Mouse (Mus musculus) layer of hippocampus, adult 8-10 months (tissue): ENCODE data around the gene Ephb1. TPM values are rescaled to one million over a fixed set of nuclear protein-coding genes. Genes with fewer than 3 reads are reported as not detected.

ENCODE experiments used
- DNase-seq, 2 experiments: peaks; one replicate each; pipeline ENCODE4 v3.0.0; 2022; ENCODE audit warnings: low spot score in 2 of 2
- total RNA-seq, 4 experiments: library from RNA; stranded (reverse); gene quantifications; 2 replicates each; pipeline ENCODE4 v1.2.4; 2022

Gene Ephb1
- total RNA-seq, 4 experiments from 2014 or later, result 24.9 to 28.9 (median 26.9) TPM

DNA sequence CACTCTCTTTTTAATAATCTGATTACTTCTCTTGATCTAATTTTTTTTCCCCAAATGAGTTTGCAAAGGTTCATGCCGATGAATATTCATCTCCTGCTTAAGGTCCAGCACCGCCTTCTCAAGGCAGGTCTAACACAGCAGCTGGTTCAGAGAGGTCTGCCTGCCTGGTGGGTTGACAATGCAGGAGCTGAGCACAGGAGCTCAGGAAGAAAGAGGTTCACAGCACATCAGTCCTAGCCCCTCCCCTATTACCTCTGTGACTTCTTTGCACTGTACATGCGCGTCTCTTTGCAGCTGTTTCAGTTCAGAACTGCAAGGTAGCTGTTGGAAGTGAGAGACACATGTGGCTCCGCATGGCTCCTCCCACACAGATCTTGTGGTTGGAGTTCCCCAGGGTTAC lies 281.1 kb downstream of the Ephb1 start:
- DNase-seq, result no peak

DNA sequence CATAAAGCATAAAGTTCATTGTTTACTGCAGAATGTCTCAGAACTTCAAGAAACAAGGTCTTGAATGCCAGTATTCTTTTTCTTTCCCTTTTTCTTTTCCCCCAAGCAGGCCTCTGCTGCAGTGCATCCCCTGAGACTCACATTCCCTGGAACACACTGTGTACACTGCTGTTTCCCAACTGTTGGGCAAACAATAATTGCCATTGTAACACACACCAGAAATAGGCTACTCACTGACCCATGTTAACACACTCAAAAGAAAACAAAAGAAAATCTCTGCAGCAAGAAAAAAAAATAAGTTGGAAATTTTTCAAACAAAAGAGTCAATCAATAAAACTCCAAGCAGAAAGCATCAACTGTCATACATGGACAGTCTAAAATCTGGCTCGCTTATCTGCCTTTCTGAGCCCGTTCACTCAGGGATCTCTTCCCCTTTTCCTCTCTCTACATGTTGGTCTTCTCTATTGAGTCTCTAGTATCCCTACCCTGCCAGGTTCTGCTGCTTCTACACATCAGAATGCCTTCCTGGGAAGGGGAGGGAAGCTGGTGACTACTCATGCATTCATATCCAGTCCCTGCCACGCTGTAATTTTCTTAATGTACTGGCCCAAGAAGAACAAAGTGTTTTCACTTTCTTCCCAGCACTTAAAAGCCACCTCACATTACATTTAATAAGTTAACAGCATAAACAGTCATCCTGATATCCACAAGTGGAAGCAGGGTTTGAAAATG lies 285.2 kb downstream of the Ephb1 start:
- no peak for DNase-seq

DNA sequence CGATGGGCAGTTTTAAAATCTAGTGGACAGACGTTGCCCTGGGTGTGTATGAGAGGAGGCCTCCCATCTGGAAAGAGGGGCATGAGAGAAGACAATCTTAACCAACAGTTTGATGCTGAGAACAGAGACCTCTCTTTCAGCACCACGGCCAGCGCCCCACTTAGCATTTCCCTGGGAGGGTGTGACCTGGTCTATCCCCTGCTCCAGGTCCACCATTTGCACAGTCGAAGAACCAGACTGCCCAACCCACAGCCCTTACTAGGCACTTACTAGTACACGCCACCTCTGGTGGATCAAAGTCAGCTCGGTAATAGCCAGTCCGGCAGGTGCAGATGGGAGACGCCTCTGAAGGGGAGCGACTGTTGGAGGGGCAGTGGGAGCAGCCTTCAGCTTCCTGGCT lies 287.9 kb downstream of the Ephb1 start:
- DNase-seq, result no peak

DNA sequence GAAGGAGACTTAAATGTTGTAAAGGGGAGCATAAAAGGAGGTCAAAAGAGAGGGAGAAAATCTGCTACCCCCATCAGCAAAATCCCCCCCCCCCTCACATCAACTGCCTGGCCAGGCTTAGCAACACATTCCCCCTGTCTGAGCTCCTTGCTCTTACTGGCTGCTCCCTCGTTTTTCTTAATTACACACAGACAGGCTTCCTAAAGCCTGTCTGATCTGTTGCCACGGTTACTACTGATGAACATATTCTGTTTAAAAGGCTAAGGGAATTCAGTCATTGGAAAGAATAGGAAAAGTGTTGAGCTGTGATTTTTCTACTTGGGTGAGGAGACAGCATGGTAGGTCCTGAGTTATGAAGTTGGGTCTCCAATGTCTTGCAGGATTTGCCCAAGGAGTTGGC lies 308.6 kb downstream of the Ephb1 start:
- no peak for DNase-seq

DNA sequence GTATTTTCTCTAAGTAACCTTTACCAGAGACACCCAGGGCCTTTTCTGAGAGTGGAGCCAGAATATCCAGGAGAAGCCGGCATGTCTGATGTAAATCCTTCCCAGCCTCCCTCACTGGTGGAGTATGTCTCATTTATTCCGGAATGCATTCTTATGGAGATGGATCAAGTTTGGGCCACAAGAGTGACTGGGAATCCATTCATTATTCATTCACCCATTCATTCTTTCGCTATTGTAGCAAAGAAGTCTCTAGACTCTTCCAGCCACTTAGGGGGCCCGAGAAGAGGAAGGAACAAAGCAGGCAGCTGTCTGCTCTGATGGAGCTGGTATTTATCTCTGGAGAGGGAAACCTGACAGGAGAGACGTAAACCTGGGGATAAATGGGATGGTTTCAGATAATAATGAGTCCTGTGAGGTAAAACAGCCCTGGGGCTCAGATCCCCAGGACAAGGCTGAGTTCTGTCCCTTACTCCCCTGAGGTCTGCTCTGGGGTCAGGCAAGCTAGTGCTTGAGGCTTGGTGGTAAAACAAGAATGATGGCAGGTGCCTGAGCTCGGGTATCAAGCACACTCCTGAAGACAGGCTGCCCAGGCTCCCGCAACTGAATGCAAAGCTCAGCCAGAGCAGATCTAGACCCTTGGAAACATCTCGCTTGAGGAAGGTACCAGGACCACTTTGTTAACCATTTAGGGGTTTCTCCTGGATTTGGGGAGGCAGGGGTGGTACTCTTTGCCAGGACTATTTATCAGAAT lies 309.2 kb downstream of the Ephb1 start:
- DNase-seq, result no peak

DNA sequence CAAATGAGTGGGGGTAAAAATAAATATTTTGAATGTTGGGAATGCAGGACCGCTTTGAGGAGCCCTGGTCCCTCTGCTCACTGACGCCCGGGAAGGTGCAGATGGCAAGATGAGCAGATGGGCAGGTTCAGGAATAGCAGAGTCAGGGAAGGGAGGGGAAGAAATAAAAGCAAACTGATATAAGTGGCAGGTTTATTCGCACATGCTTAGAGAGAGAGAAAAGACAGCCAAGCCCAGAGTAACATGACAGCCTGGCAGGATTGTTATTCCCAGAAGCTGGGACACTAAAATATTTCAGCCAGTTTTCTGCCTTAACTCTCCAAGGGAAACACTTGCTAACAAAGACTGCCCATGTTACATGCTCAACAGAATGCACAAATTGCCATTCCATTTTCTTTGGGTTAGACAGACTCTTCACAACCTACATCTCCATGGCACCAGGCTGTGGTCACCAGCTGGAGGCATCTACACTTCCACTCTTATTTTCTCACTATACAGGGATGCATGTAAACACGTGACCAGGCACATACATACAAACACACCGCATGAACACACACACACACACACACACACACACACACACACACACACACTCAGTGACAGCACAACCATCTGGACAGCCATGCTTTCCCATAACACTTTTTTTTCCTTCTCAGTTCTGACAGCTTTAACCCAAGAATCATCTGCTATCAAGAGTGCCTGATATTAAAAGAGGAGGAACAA lies 315.3 kb downstream of the Ephb1 start:
- no peak for DNase-seq

DNA sequence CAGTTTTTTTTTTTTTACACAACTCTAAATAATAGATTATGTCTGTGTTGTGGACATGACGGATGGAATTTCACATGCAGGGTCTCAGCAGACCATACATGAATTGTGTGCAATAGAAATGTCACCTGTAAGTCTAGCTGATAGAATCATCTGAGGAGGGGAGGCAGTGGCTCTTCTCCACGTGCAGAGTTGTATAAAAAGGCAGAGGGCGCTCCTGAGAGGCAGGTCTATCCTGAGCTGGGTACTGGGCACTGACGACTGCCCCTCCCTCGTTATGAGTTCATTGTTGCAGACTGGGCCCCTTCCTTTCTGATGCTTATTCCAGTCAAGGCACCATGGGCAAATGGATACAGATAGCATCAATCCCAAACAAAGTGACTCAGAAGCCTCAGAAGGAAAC lies 318.4 kb downstream of the Ephb1 start:
- DNase-seq, result no peak

DNA sequence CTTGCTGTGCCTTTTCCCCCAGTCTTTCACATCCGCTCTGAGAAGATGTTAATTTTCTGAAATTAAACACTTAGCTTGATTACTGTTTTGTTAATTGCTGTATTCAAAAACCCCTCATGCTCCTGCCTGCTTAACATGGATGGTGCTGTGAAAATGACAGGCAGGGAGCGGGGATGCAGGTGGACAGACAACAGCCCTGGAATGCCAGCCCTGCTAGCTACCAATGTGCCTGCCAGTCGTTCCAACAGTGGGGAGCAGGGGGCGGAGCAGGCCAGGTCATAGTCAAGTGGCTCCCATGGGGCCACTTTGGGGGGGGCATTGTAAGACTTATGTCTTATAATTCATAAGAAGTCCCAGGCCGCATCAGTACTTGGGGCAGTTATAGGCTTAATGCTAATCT lies 321.3 kb downstream of the Ephb1 start:
- no peak for DNase-seq

DNA sequence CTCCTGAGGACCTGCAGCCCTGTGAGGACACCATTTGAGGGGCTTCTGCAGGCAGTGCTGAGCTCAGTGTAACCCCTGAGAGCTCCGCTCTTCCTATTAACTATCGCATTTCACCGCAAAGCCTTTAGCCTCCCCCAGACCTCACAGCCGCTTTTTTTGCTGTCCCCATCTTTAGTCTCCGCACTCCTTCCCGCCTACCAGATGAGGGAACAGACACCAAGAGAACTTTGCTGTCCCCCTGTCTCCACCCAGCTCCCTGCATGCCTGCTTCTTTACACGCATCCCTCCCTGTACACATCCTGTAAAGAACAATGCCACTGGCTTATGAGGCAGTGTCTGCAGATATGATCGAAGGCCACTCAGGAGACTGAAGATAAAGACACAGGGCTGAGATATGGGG lies 322.1 kb downstream of the Ephb1 start:
- DNase-seq, result no peak

DNA sequence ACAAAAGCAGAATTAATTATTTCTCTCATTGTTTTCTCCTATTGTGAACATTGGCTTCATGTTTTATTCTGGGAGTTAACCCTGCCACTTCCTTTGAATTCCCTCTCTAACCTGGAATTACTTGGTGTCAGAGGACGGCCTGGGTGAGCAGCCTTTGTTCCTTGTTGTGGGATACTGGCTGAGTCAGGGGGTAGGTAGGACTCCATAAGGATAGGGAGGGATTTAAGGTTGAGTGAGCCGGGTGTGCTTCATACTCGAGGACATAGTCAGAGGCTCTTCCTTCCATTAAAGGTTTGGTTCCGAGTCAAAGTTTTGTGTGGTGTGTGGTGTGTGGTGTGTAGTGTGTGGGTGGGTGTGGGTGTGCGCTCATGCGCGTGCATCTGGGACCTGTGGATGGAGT lies 324.8 kb downstream of the Ephb1 start:
- no peak for DNase-seq

DNA sequence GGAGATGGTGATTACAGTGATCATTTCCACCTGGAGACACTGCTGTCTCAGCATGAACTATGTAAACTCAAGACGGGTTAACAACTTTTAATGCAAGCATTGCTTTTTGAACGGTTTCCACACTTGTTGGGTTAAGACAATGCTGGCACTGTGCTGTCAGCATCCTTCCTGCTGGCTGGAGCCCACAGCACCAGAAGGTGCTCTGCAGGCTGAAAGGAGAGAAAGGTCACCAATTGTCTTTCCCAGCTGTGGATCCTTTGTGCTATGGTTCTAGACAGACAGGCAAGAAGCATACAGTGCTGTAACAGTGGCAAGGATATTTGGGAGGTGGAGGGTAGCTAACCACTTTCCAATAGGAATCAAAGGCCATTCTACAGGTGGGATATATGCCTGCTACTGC lies 328.4 kb downstream of the Ephb1 start:
- DNase-seq, result no peak

DNA sequence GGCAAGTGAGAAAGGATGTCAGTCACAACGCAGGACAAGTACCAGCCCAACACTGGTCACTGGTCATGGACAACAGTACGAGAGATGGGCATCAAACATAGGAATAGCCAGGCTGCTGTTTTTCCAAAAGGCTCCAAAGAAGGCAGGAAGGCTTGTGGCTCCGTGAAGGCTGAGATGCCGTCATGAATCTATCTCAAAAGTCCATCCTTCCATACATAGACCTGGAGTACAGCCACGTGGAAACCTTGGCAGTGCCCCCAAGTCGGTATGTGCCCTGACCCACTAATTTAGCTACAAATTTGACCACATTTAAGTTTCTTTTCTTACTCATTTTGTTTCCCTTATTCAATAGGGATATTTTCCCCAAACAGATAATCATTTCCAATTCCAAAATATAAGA lies 329.4 kb downstream of the Ephb1 start:
- DNase-seq, result no peak

DNA sequence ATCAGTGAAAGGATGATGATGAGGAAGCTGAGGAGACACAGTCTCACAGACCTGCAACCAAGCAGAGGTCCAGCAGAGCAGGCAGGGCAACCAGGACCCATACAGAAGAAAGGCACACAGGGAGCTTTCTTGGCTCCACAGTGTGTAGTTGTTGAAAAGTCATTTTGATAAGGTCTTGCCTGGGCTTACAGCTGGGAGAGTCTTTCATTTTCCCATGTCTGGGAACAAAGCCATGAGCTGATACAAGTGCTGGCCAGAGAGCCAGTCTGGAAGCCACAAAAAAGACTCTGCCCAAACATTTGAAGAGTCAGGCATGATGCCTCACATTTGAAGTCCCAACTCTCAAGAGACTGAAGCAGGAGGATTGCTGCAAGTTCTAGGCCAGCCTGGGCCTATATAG lies 339.0 kb downstream of the Ephb1 start:
- DNase-seq, result no peak

DNA sequence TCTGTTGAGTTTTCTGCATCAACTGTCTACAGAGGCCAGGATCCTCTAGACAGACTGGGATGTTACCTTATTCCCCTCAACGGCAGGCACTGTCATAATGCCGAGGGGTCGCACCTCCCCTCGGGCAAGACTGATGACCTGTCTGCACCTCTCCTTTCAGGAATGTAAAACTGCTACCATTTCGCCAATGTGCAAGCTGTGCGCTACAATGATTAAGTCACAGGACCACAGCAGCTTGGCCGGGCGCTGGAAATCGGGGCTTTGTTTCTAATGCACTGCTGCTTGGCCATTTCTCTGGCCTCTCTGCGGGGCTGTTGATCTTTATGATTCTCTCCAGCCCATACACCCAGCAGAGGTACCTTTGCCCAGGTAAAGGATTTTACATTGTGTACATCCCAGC lies 346.8 kb downstream of the Ephb1 start:
- no peak for DNase-seq

DNA sequence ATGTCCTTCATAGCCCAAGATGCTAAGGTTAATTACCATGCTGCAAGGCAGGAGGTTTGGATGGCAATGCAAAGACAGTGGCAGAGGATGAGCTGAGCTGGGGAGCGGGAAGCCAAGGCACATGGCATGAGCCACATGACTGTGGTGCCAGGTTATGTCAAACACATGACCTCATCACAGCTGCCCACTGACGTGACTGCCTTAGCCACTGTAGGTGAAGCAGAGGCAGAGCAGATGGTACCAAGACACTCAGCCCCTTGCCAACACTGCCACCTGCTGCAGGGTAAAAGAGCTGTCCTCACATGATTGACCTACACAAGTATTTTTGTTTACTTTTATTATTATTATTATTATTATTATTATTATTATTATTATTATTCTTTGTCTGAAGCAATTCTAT lies 348.0 kb downstream of the Ephb1 start:
- DNase-seq, result peak; percentile 22 to 23

DNA sequence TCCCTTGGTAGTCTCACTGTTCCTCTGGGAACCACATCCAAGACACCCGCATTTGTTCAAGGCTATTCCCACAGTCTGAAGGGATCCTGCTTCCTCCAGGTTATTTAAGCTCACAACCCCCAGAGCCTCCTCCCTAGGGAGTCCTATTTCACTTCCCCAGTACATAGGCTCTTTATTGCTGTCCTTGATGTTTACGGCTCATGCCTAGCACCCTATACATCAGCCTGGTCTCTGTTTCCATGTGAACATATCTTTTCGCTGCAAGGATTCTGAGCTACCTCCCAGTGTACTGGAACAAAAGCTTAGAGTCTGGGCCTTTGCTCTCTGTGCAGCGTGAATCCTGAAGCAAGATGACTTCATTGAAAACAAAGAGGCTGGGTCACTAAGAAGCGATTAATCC lies 351.6 kb downstream of the Ephb1 start:
- no peak for DNase-seq

DNA sequence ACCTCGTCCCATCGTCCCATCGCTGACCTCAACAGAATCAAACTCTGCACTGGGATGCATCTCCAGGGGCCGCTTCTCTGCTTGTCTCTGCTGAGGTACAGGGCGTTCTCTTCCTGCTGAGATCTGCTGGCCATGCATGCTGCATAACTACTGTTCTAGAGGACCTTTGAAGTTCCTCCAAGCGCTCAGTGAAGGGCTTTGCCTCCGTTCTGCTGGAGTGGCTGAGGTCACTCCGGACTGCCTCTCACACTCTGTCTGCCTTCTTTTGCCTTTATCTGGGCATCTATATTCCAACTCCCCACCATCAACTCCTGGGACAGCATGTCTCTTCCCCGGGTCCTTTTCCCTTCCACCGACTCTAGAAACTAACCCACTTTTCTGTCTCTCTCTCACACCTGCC lies 352.3 kb downstream of the Ephb1 start:
- no peak for DNase-seq

DNA sequence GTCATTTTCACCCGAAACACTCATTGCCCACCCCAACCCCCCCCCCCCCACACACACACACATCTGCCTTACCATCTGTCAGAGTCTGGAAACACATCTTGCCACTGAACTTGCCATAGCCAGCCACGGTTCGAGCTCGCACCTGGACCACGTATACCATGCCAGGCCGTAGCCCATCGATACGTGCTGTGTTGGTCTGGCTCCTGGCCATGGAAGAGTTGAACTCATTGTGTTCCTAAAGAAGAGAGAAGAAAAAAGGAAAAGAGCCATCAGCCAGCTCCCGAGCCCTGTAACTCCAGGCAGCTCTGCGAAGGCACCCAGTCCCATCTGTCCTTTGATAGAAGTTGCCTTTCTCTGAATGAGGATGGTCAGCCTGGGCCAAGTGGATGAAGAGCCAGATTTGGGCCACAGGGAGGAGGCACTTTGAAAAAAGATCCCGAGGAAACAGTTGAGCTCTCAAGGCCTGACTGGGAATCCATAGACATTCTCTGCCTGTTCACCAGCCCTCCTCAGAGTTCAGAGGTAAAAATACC lies 352.8 kb downstream of the Ephb1 start:
- no peak for DNase-seq

DNA sequence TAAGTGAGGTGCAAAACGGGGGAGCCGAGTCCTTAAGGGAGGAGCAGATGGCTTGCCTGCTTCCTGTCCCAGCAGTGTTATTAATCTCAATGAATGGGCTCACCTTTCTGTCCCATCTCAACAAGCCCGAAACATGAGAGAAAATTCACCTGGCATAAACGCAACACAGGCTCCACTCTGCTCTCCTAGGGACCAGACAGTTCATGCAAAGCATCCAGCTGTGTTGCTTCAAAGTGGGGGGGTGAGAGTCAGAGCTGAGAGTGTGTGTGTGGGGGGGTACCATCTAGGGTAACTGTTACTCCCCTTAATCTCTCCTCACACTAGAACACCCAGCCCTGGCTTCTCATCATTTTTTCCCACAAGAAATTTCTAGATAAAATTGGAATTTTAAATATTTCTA lies 354.8 kb downstream of the Ephb1 start:
- no peak for DNase-seq

DNA sequence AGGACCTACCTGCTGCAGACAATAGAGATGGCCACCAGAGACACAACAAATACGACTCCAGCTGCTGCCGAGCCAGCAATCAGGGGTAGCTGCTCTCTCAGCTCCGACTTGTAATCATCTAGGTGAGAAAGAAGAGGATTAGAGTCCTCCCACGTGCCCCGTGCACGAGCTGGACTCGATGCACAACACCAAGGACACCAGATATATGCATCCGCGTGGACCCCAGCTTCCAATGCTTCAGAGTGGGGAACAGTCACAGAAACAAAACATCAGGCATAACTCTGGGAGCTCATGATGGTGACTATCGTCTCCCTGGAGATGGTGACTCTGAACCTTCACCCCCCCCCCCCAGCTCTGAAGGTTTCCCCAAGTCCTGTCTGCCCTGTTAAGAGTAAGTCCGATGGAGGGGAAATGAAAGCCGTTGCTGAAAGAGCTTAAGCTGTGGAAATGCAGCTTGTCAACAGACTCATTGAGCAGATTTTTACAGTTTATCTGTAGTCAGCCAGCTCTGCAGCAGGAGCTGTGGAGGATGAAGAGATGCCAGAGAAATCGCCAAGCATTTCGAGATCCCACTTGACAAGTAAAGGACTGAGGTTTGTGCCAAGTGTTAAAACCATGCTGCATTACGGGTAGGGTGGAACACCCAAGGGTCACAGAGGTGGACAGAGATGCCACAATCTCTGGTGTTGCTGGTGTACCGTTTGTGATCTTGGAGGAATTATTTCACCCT lies 357.6 kb downstream of the Ephb1 start:
- DNase-seq, result no peak

DNA sequence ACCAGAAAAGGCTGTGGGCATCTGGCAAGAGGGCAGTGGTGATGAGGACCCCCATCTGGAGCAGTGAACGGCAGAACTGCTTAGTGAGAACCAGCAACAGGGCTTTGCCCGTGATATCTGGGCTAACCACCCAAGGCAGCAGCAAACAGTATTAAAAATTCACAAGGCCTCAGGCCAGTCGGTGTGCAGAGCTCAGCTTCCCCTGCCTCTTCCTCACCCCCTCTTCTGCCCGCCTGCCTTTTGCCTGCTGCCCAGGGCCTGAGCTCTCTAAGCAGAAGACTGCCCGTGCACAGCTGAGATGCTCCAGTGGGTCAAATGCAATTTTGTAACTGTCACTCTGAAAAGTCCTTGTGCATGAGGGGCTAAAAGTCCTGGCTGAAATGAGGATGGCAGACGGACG lies 358.3 kb downstream of the Ephb1 start:
- no peak for DNase-seq
